Mouse (Mus musculus) erythroblast, embryonic 14.5 days (primary cell): ENCODE results near the gene Kynu.

ENCODE experiments used
- GATA1 ChIP-seq: IDR thresholded peaks from 2 replicates; pipeline ENCODE4 v1.6.1; 2012; ENCODE audit warnings: low read length, inconsistent platforms, mixed read lengths
- TAL1 ChIP-seq: IDR thresholded peaks from 3 replicates; pipeline ENCODE4 v1.6.1; 2012; ENCODE audit warnings: low read length, inconsistent platforms, mixed read lengths

- TF ChIP-seq GATA1 (no peak), TAL1 (no peak)
Observed at GRCm38 (mm10) chr2:43534417-43534816, 20.7 kb upstream of the Kynu start.
